ENCODE assay signal across 23 mouse cellular contexts in genomic region chr13:90894819-90895218, GRCm38 (mm10). TPM values are rescaled to one million over a fixed set of nuclear protein-coding genes. Genes with fewer than 3 reads are reported as not detected.
"Had no signal": no experiment of that assay in that cellular context is flagged by ENCODE, and none has a peak within 500 bp of the region (broad histone marks: within the 10 kb centered on the region; RNA-seq: fewer than 3 reads in every experiment).

No protein-coding gene starts in this region.

- H3K4me1 ChIP-seq: lung, embryonic 15.5 days; midbrain, embryonic 10.5 days; midbrain, embryonic 12.5 days; neural tube, embryonic 13.5 days; neural tube, embryonic 15.5 days; stomach, embryonic 15.5 days had no signal

- H3K36me3 ChIP-seq: liver, embryonic 15.5 days; lung, embryonic 15.5 days; midbrain, embryonic 10.5 days; midbrain, embryonic 12.5 days; neural tube, embryonic 13.5 days; neural tube, embryonic 15.5 days; stomach, embryonic 15.5 days had no signal

- ATAC-seq: liver, postnatal 0 days; lung, postnatal 0 days; midbrain, embryonic 16.5 days had no signal

- H3K4me2 ChIP-seq: liver, embryonic 15.5 days; lung, embryonic 15.5 days; midbrain, embryonic 12.5 days; neural tube, embryonic 13.5 days; neural tube, embryonic 15.5 days; stomach, embryonic 15.5 days had no signal

- DNase-seq: liver, postnatal 0 days; lung, adult 2 months; lung, postnatal 14 days; lung, postnatal 36 days; midbrain, embryonic 14.5 days; thymus, adult 2 months; thymus, postnatal 25 days; thymus, postnatal 4 days had no signal

- H3K4me3 ChIP-seq: liver, embryonic 15.5 days; lung, embryonic 15.5 days; midbrain, embryonic 10.5 days; midbrain, embryonic 12.5 days; myocyte; neural tube, embryonic 13.5 days; neural tube, embryonic 15.5 days; stomach, embryonic 15.5 days had no signal

- H3K27ac ChIP-seq: liver, embryonic 15.5 days; lung, embryonic 15.5 days; macrophage; midbrain, embryonic 10.5 days; midbrain, embryonic 12.5 days; neural tube, embryonic 13.5 days; neural tube, embryonic 15.5 days; stomach, embryonic 15.5 days; stomach, postnatal 0 days had no signal

- H3K27me3 ChIP-seq: liver, embryonic 15.5 days; lung, embryonic 15.5 days; midbrain, embryonic 12.5 days; neural tube, embryonic 13.5 days; neural tube, embryonic 15.5 days; stomach, embryonic 15.5 days had no signal

- H3K9me3 ChIP-seq: liver, embryonic 15.5 days; lung, embryonic 15.5 days; midbrain, embryonic 10.5 days; midbrain, embryonic 12.5 days; neural tube, embryonic 13.5 days; neural tube, embryonic 15.5 days; stomach, embryonic 15.5 days had no signal

- H3K9ac ChIP-seq: liver, embryonic 15.5 days; liver, postnatal 0 days; lung, embryonic 15.5 days; midbrain, embryonic 12.5 days; neural tube, embryonic 13.5 days; neural tube, embryonic 15.5 days; stomach, embryonic 15.5 days had no signal

RNA-seq across cellular contexts. Expression of gene Atp6ap1l, which starts 10.3 kb away (rescaled TPM):
- total RNA-seq: megakaryocyte progenitor cell, adult 5-6 weeks; megakaryocyte-erythroid progenitor cell, adult 5-6 weeks had no signal
- polyA plus RNA-seq: lung, adult 2 months; lung, embryonic 15.5 days; lung, postnatal 0 days; macrophage; midbrain, embryonic 10.5 days; midbrain, embryonic 12.5 days; myocyte; spleen, adult 2 months; stomach, embryonic 15.5 days had no signal
